Mouse (Mus musculus) gastrocnemius, adult 18-20 months (tissue): ENCODE data around the gene BC029722. TPM values are rescaled to one million over a fixed set of nuclear protein-coding genes. Genes with fewer than 3 reads are reported as not detected.
"Not testable (repeated sequence)": the region's sequence is repeated elsewhere in the genome, so short reads cannot be mapped to it uniquely, and the experiment has no call there.

ENCODE experiments used
- DNase-seq: peaks from one replicate; pipeline ENCODE4 v3.0.0; 2021; ENCODE audit warnings: low spot score
- long read RNA-seq, 2 experiments: library from polyadenylated mRNA; stranded (forward); transcript quantifications; one replicate each; pipeline ENCODE4 v2.0.0; 2021
- total RNA-seq, 2 experiments: library from RNA; stranded (reverse); gene quantifications; 2 replicates each; pipeline ENCODE4 v1.2.3; 2021

BC029722 gene
- 10 to 100 TPM; 27.8 to 29.5 TPM for total RNA-seq
- long read RNA-seq, experiment 1, transcript BC029722-201 (2 exons, 1,615 nt) = major isoform, 6 of 11 reads
- long read RNA-seq, experiment 1, partial matches to known transcripts = 5 of 11 reads
- long read RNA-seq, experiment 1, other reads (novel, unspliced or antisense) = 0 of 11 reads
- long read RNA-seq, experiment 2, transcript BC029722-201 (2 exons, 1,615 nt) = major isoform, 6 of 14 reads
- long read RNA-seq, experiment 2, partial matches to known transcripts = 0 of 14 reads
- long read RNA-seq, experiment 2, other reads (novel, unspliced or antisense) = 8 of 14 reads

GRCm38 (mm10) chr2:155819392-155819448, at the start of gene BC029722:
Gene BC029722, minus strand, starts transcription at chr2:155819426.
- DNase-seq = no peak

- no peak for DNase-seq
Measured at GRCm38 (mm10) chr2:155868320-155868719, 49.1 kb upstream of the BC029722 start.

DNA sequence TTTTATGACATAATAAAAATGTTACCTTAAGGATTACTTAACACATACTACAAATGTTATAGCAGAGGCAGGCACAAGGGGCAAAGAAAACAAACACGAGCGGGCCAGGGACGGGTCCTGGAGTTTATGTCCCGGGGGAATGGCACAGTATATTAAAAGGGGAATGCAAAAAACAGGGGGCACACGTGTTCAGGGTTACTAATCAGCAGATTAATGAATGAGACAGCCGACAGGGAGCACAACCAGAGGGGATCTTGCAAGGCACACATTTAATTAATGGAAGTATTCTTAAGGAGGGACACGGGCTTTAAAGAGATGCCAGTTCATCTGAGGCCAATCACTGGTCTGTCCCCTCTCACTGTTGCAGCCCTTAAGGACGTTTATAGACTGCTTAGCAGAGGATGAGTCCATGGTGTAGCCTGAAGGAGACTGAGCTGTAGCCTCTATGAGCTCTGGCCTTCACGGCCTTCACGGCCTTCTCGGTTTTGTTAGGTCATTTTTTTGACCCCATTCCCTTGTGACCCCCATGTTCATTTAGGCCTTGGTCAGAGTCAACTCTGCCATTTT, 44.2 kb upstream of the BC029722 start:
- no peak for DNase-seq

GRCm38 (mm10) chr2:155862573-155863300, 43.5 kb upstream of the BC029722 start:
- DNase-seq = no peak

DNA sequence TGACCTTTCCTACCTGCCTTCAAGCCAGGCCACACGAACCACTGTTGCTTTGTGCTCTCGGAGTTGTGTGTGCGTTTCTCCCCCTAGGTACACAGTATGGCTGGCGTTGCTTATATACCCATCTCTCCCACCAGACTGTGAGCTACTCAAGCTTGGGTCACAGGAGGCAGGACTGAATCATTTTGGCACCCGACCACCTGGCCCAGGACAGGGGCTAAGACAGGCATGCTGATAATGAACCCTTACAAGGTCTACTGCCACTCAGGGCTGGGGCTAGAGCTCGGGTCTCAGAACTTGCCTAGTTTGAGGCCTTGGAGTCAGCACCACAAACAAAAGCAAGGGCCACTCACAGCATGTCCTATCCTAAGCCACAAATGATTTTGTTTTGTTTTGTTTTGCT, 42.4 kb upstream of the BC029722 start:
- no peak for DNase-seq

DNA sequence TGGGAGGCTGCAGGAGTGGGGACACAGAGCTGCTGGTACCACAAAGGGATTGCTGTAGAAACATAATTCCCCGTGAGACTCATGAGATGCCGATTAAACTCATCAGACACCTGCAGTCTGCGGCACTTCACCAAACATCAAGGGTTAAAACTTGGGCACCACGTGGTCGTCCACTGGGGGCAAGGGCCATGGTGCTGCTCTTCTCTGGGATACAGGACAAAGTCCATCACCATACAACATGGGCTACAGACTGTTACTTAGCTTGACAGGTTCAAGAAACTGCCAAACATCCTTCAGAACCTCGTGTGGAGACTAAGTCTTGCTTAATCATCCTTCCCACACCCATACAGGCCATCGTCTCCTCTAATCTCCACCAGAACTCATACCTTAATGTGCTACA, 40.9 kb upstream of the BC029722 start:
- no peak for DNase-seq

DNA sequence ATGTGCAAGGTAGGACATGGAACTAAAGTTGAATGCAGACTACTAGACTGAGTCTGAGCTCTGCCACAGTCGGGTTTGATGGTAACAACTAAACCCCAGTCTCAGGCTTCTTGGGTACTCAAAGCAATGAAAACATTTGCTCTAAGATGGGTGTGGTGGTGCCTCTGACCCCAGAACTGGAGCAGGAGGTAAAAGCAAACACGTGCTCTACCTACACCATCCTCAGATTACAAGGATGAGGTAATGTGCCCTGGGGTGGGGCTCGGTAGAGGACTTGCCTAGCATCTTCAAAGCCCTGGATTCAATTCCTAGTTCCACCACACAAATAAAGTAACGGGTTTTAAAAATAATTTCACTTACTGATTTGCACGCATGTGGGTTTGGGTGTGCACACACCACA, 33.3 kb upstream of the BC029722 start:
- DNase-seq = no peak

- no peak for DNase-seq
Measured at GRCm38 (mm10) chr2:155850120-155850519, 30.9 kb upstream of the BC029722 start.

GRCm38 (mm10) chr2:155849464-155849863, 30.2 kb upstream of the BC029722 start:
- no peak for DNase-seq

DNA sequence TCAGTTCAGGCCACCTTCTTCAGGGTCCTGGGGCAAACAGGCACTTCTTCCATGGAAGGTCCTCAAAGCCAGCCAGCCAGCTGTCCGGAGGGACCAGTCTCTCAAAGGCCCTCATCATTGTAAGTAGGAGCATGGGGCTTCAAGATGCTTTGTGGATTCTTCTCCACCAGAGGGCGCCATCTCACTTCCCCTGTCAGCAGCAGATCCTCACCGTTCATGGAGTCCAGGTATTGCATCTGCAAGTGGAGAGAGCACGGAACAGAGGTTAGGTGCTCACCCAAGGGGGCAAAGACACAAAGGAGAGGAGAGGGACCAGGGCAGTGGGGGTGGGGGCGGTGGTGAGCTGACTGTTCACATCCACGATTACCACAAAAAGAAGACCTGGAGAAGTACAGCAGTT, 29.1 kb upstream of the BC029722 start:
- peak; percentile 81 for DNase-seq

DNA sequence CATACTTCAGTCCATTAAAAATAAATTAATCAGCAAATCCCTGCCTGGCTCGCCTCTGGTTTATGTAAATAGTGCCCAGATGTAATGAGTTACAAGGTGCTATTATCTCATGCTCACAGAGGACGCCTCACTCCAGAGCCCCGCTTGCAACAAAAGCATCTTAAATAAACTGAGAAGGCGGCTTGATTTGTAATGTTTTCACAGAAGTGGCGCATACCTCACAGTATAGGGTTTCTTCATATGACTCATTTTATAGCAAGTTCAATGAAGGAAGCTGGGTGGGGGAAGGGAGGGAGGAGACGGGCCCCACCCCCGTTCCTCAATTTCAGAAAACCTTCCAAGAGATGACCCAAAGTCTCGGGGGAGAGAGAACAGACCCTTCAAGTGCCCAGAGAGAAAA, 27.7 kb upstream of the BC029722 start:
- DNase-seq = no peak

- DNase-seq = no peak
Measured at GRCm38 (mm10) chr2:155838961-155839360, 19.7 kb upstream of the BC029722 start.

DNA sequence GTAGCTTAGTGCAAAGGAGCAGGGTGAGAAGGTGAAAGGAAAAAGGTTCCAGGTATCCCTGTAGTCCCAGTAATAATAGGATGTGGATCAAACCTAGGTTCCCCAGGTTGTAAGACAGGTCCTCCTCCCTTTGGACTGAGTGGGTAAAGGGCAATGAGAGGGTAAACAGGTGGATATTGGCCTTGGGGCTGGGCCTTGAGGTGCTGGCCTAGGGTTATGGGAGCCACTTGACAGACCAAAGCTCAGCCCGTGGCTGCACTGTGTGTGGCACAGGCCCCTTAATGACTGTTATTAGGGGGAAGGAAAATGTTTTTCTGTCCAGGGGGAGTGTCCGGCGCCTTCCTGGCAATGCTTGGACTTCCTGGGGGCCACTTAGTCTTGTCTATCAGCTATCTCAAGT, 18.7 kb upstream of the BC029722 start:
- no peak for DNase-seq

- DNase-seq = no peak
Measured at GRCm38 (mm10) chr2:155834732-155835131, 15.5 kb upstream of the BC029722 start, which contains the start of gene Fam83c. Gene Fam83c, minus strand, starts transcription at chr2:155834854.

DNA sequence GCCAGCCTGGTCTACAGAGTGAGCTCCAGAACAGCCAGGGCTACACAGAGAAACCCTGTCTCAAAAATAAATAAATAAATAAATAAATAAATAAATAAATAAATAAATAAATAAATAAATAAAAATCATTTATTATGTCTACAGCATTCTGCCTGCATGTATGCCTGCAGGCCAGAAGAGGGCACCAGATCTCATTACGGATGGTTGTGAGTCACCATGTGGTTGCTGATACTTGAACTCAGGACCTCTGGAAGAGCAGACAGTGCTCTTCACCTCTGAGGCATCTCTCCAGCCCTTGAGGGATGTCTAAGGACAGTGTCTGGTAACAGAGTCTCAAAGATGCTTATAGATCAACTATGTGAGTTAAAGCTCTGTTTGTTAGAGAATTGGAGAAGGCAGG, 12.9 kb upstream of the BC029722 start:
- DNase-seq = not testable (repeated sequence)

- DNase-seq = no peak
Measured at GRCm38 (mm10) chr2:155831302-155831701, 12.1 kb upstream of the BC029722 start.

- no peak for DNase-seq
Measured at GRCm38 (mm10) chr2:155830841-155831240, 11.6 kb upstream of the BC029722 start.

DNA sequence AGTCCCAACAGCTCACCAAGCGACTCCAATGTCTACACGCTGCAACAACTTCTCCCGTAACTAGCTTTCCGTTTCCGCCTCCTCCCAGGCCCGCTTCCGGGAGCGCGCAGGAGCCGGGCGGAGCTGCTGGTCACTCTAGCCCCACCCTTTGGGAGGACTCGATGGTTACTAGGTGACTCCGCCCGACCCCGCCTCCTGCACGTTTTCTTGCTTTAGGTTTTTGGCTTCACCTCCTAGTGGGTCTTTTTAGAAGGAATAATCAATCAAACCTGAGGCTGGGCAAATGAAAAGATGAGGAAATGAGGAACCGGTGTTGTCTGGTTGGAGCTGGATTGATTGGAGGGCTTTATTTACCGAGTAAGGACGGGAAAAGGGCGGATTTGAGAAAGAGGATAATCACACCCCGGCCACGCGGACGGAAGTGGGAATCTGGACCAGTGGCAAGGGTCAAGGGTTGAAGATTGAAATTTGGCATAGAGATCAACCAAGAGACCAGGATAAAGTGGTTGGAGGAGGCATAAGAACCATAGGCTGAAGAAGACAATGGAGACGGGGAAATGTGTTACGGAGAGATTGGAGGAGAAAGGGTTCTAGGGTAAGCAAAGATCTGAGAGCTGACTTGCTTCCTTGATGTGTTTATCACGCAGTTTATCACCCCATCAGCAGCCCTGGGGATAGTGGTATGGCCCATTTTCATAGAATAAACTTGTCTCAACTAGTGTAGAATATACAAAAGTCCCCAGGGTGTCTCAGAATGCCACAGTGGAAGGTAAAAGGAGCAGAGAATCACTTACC, 7.6 kb upstream of the BC029722 start, which contains the start of gene Eif6:
Gene Eif6 (minus strand): TSS at position 296 of the 795 bp plus-strand sequence.
- peak; percentile 88 for DNase-seq

GRCm38 (mm10) chr2:155825904-155826629, 6.8 kb upstream of the BC029722 start:
- DNase-seq = no peak

GRCm38 (mm10) chr2:155823722-155824121, 4.5 kb upstream of the BC029722 start:
- DNase-seq = no peak

DNA sequence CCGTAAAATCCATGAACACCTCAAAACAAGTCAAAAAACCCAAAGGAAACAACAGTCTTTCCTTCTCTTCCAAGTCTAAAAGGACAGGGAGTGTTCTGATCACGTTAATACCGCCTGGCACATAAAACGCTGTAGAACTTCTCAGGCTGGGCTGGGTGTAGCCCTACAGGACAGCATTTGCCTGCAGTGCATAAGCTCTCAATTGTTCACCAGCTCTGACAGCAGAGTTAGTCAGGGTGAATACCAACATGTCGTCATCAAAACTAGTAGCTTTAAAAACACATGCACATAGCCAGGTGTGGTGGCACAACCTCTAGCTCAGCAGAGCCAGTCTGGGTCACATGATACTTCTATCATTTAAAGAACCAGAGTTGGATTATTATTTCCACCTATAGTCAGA, 1.6 kb upstream of the BC029722 start:
- DNase-seq = no peak
